ENCODE assay signal across 10 mouse cellular contexts in the genomic region with DNA sequence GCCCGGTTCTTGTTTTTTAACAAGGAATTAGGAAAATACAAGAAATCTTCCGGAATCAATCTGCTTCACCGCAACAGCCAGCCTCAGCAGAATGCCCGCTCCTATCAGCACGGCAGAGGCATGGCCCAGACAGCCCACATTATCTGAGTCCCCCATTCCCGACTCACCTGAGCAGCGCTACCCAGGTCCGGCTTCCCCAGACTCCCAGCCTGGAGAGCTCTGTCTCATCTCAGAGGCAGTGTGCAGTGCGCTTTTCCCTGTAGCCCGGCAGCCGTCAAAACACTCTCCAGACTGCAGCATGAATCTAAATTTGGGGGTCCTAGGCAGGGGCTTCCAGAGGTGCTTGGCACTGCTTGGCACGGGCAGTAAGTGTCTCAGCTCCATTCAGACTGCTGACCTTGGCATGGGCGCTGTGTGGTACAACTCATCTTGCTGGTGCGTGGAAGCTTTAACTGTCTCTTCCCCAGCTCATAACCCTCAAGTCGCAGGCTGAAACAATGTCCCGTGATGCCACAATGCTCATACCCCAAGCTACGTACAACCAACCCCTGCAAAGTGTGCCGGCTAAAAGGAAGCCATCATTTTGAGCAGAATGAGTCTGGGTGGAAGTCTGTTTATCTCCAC.
DNase-seq lines count a peak whose midpoint lies in the region; ATAC-seq lines count a peak whose summit lies in the region.
"Had no signal": no experiment of that assay in that cellular context is flagged by ENCODE, and none has a peak within 500 bp of the region (broad histone marks: within the 10 kb centered on the region; RNA-seq: fewer than 3 reads in every experiment).

No protein-coding gene starts in this region.

- no peaks in the 10 kb centered on the region for H3K27me3 ChIP-seq in neural tube, embryonic 12.5 days (replicated peaks)
- H3K27me3 ChIP-seq in hindbrain, embryonic 14.5 days (ENCODE audit: control insufficient read depth, insufficient read depth, low read length), result no peaks in the 10 kb centered on the region
- no peaks in the 10 kb centered on the region for H3K27me3 ChIP-seq in limb, embryonic 13.5 days
- H3K27me3 ChIP-seq: lung, embryonic 15.5 days had no signal

- no peak for ATAC-seq in neural tube, embryonic 12.5 days (ENCODE audit: low FRiP score, low read depth)
- ATAC-seq in hindbrain, embryonic 14.5 days (ENCODE audit: low FRiP score), result no peak
- ATAC-seq in limb, embryonic 13.5 days (ENCODE audit: low FRiP score, low read depth), result no peak

- H3K27ac ChIP-seq in neural tube, embryonic 12.5 days, result no peak overlapping the region
- H3K27ac ChIP-seq in hindbrain, embryonic 14.5 days, result peak overlapping the region; percentile 43; the same call in 1 of the 2 replicates
- H3K27ac ChIP-seq in limb, embryonic 13.5 days, result peak overlapping the region; percentile 48; the same call in 1 of the 2 replicates
- H3K27ac ChIP-seq: lung, embryonic 15.5 days had no signal

- no peak overlapping the region for H3K4me3 ChIP-seq in neural tube, embryonic 12.5 days
- no peak overlapping the region for H3K4me3 ChIP-seq in hindbrain, embryonic 14.5 days (replicated peaks; ENCODE audit: low read length)
- no peak overlapping the region for H3K4me3 ChIP-seq in limb, embryonic 13.5 days
- H3K4me3 ChIP-seq: lung, embryonic 15.5 days had no signal

- H3K4me2 ChIP-seq in neural tube, embryonic 12.5 days (replicated peaks), result no peak overlapping the region
- H3K4me2 ChIP-seq in hindbrain, embryonic 14.5 days (replicated peaks), result peak overlapping the region; percentile 3; the same call in 1 of the 2 replicates
- H3K4me2 ChIP-seq in limb, embryonic 13.5 days (replicated peaks), result peak overlapping the region; percentile 19; the same call in 1 of the 2 replicates
- H3K4me2 ChIP-seq: lung, embryonic 15.5 days had no signal

- no peak for DNase-seq in neural tube, embryonic 10.5 days (ENCODE audit: extremely low spot score, low spot score)
- DNase-seq in hindbrain, embryonic 14.5 days (ENCODE audit: low spot score), result no peak
- peak; percentile 24 to 43 for DNase-seq in right cerebral cortex, postnatal 36 days (ENCODE audit: low spot score in 2 of 2)
- DNase-seq in thymus, postnatal 36 days, result no peak
- no peak for DNase-seq in cerebellum, adult 8-10 months
- no peak for DNase-seq in ovary, postnatal 14 days (ENCODE audit: low spot score)
- DNase-seq: thymus, postnatal 4 days had no signal

- no peaks in the 10 kb centered on the region for H3K36me3 ChIP-seq in neural tube, embryonic 12.5 days
- no peaks in the 10 kb centered on the region for H3K36me3 ChIP-seq in hindbrain, embryonic 14.5 days (replicated peaks; ENCODE audit: control insufficient read depth, insufficient read depth)
- no peaks in the 10 kb centered on the region for H3K36me3 ChIP-seq in limb, embryonic 13.5 days
- H3K36me3 ChIP-seq: lung, embryonic 15.5 days had no signal

- H3K9ac ChIP-seq in neural tube, embryonic 12.5 days, result 0 out of 2 replicates have a peak overlapping the region, but pooled peaks have one; percentile 27
- peak overlapping the region; percentile 33; the same call in 1 of the 2 replicates for H3K9ac ChIP-seq in hindbrain, embryonic 14.5 days
- peak overlapping the region; percentile 25; the same call in 1 of the 2 replicates for H3K9ac ChIP-seq in limb, embryonic 13.5 days
- H3K9ac ChIP-seq: lung, embryonic 15.5 days had no signal

- 87% methylated on average over 18 of the region's 18 CpGs for WGBS in neural tube, embryonic 12.5 days
- WGBS in hindbrain, embryonic 14.5 days, result 69% methylated on average over 18 of the region's 18 CpGs
- WGBS in limb, embryonic 13.5 days, result 64% methylated on average over 18 of the region's 18 CpGs

- peaks cover 10% of the 10 kb centered on the region for H3K4me1 ChIP-seq in neural tube, embryonic 12.5 days
- H3K4me1 ChIP-seq in hindbrain, embryonic 14.5 days (replicated peaks; ENCODE audit: control insufficient read depth, insufficient read depth, low read length), result peaks cover 18% of the 10 kb centered on the region
- peaks cover 46% of the 10 kb centered on the region for H3K4me1 ChIP-seq in limb, embryonic 13.5 days
- H3K4me1 ChIP-seq: lung, embryonic 15.5 days had no signal

- no peaks in the 10 kb centered on the region for H3K9me3 ChIP-seq in neural tube, embryonic 12.5 days
- no peaks in the 10 kb centered on the region for H3K9me3 ChIP-seq in hindbrain, embryonic 14.5 days (ENCODE audit: control insufficient read depth, low read length)
- no peaks in the 10 kb centered on the region for H3K9me3 ChIP-seq in limb, embryonic 13.5 days
- H3K9me3 ChIP-seq: lung, embryonic 15.5 days had no signal

Comparison
In these comparisons a context has a peak if more than half of its experiments do, and no peak if none do; other contexts are left out.
1. DNase-seq: peak in right cerebral cortex, postnatal 36 days (2 of 2); none in neural tube, embryonic 10.5 days (single experiment), hindbrain, embryonic 14.5 days (single experiment), thymus, postnatal 36 days (0 of 2), cerebellum, adult 8-10 months (single experiment) and ovary, postnatal 14 days (single experiment).
2. Peak in every context shown above with its lines, with median percentiles within 50 percentile points of each other: H3K9ac ChIP-seq.